Mouse (Mus musculus) embryonic fibroblast, embryonic 13.5 days (primary cell): ENCODE results near the gene Foxk1. TPM values are rescaled to one million over a fixed set of nuclear protein-coding genes. Genes with fewer than 3 reads are reported as not detected.

Experiments used
- H3K27ac ChIP-seq: 2 replicates; pipeline ENCODE4 v1.5.1; 2012; ENCODE audit warnings: low read length, control low read depth, inconsistent platforms; ENCODE audit not compliant: insufficient read depth
- H3K4me1 ChIP-seq: 2 replicates; pipeline ENCODE4 v1.6.1; 2011; ENCODE audit warnings: low read length; ENCODE audit not compliant: control insufficient read depth, insufficient read depth
- H3K4me3 ChIP-seq: 2 replicates; pipeline ENCODE4 v1.5.1; 2011; ENCODE audit warnings: mild to moderate bottlenecking, control low read depth, low read length; ENCODE audit not compliant: insufficient read depth
- CTCF ChIP-seq: IDR thresholded peaks from 2 replicates; pipeline ENCODE4 v1.5.1; 2011; ENCODE audit warnings: mild to moderate bottlenecking, control low read depth, low read length, moderate library complexity, borderline replicate concordance; ENCODE audit not compliant: insufficient read depth
- POLR2A ChIP-seq: IDR thresholded peaks from 2 replicates; pipeline ENCODE4 v1.6.1; 2011; ENCODE audit warnings: low read depth, mild to moderate bottlenecking, control low read depth, low read length, moderate library complexity
- polyA plus RNA-seq: library from polyadenylated mRNA; stranded (reverse); fragments of >200 nt; gene quantifications from 2 replicates; pipeline ENCODE4 v1.2.4, GENCODE M21; 2011; ENCODE audit warnings: low read depth; ENCODE audit not compliant: missing spikeins, insufficient read length

Gene Foxk1
- polyA plus RNA-seq, 1 experiment: 38.3 TPM

GRCm38 (mm10) chr5:142489955-142490707, 88.8 kb downstream of the Foxk1 start:
- Histone ChIP-seq H3K27ac (peak overlapping the region; percentile 44), H3K4me1 (no peaks in the 10 kb centered on the region), H3K4me3 (no peak overlapping the region)
- TF ChIP-seq CTCF: no peak
- no peak for TF ChIP-seq POLR2A

GRCm38 (mm10) chr5:142493307-142493706, 92.0 kb downstream of the Foxk1 start:
- Histone ChIP-seq H3K4me3 (no peak overlapping the region), H3K27ac (no peak overlapping the region), H3K4me1 (no peaks in the 10 kb centered on the region)
- TF ChIP-seq POLR2A (no peak), CTCF (no peak)

- TF ChIP-seq POLR2A: no peak
- TF ChIP-seq CTCF: no peak
- H3K4me3 ChIP-seq: no peak overlapping the region
- no peaks in the 10 kb centered on the region for H3K4me1 ChIP-seq
- no peak overlapping the region for H3K27ac ChIP-seq
Measured at GRCm38 (mm10) chr5:142495321-142496096, 94.2 kb downstream of the Foxk1 start.

GRCm38 (mm10) chr5:142498964-142499363, 97.7 kb downstream of the Foxk1 start:
- Histone ChIP-seq H3K27ac (no peak overlapping the region), H3K4me1 (no peaks in the 10 kb centered on the region), H3K4me3 (no peak overlapping the region)
- TF ChIP-seq CTCF (peak; percentile 70; the same call in 1 of the 2 replicates), POLR2A (no peak)

- Histone ChIP-seq H3K4me1 (no peaks in the 10 kb centered on the region), H3K27ac (no peak overlapping the region), H3K4me3 (no peak overlapping the region)
- no peak for TF ChIP-seq POLR2A
- TF ChIP-seq CTCF: no peak
Measured at GRCm38 (mm10) chr5:142500918-142501317, 99.6 kb downstream of the Foxk1 start.

GRCm38 (mm10) chr5:142502414-142502813, 101.1 kb downstream of the Foxk1 start:
- no peaks in the 10 kb centered on the region for H3K4me1 ChIP-seq
- TF ChIP-seq CTCF: peak; percentile 91
- TF ChIP-seq POLR2A: no peak
- H3K4me3 ChIP-seq: no peak overlapping the region
- H3K27ac ChIP-seq: no peak overlapping the region

GRCm38 (mm10) chr5:142504175-142504574, 102.9 kb downstream of the Foxk1 start:
- no peak for TF ChIP-seq CTCF
- no peak for TF ChIP-seq POLR2A
- H3K27ac ChIP-seq: no peak overlapping the region
- no peak overlapping the region for H3K4me3 ChIP-seq
- no peaks in the 10 kb centered on the region for H3K4me1 ChIP-seq

GRCm38 (mm10) chr5:142505695-142506423, 104.6 kb downstream of the Foxk1 start:
- Histone ChIP-seq H3K4me1 (no peaks in the 10 kb centered on the region), H3K27ac (no peak overlapping the region), H3K4me3 (no peak overlapping the region)
- no peak for TF ChIP-seq POLR2A
- peak; percentile 55; the same call in 1 of the 2 replicates for TF ChIP-seq CTCF

GRCm38 (mm10) chr5:142509141-142510060, 108.1 kb downstream of the Foxk1 start:
- Histone ChIP-seq H3K4me1 (no peaks in the 10 kb centered on the region), H3K27ac (no peak overlapping the region), H3K4me3 (no peak overlapping the region)
- TF ChIP-seq CTCF (no peak), POLR2A (no peak)
